Mouse (Mus musculus): ENCODE data around the gene Bahcc1.

Bahcc1 gene

GRCm38 (mm10) chr11:120257911-120258310 lies 25.2 kb downstream of the Bahcc1 start:
- ATAC-seq (ENCODE audit: insufficient number of reproducible peaks, low FRiP score, low TSS enrichment), result no peak

DNA sequence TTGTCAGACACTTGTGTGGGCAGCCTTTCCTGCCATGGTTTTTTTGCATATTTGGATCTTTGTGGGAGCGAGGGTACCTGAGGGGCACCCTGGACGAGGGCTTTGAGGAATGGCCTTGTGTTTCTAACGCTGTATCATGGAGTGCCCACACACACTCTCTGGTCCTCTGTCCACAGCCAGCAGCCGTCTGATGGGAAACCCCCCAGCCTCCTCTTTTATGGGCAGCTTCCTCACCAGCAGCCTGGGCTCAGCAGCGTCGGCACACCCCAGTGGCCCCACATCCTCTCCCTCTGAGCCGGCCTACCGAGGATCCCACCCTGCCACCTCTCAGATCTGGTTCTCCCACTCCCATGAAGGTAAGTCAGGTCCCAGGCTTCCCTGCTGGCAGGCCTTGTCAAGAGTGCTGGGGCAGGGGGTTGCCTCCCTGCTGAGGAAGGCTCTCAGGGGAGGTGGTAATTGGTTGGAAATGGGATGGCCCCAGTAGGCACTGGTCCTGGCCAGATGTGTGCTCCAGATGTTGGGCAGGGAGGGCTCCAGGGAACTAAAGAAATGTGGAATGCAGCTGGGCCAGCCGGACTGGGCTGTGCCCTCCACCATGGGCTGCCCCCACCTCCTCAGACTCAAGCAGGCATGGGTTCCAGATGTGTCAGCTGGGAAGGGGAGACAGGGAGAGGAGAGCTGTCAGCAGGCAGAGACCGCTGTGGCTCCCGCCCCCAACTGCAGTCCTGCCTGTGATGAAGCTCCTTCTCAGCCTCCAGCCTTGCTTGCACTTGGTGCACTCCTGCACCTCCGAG lies 26.3 kb downstream of the Bahcc1 start:
- no peak for ATAC-seq (ENCODE audit: insufficient number of reproducible peaks, low FRiP score, low TSS enrichment)

GRCm38 (mm10) chr11:120259792-120260768 lies 27.3 kb downstream of the Bahcc1 start:
- no peak for ATAC-seq (ENCODE audit: insufficient number of reproducible peaks, low FRiP score, low TSS enrichment)

DNA sequence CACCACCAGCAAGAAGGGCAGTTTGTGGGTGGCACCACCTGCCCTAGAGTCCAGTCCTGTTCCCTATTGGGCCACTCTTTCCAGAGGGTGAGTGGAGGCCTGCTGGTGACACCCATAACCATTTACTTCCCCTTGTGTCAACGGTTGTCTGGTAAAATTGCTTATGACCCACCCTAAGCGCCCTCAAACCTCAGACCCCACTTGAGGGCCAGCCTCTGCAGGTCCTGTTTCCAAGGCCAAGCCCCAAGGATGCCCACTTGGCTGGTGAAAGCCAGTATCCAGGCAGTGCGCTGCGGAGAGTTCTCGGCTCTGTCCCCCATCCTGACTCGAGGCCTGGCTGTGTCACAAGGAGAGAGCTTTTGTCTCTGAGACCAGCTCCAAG lies 28.0 kb downstream of the Bahcc1 start:
- no peak for ATAC-seq (ENCODE audit: insufficient number of reproducible peaks, low FRiP score, low TSS enrichment)

DNA sequence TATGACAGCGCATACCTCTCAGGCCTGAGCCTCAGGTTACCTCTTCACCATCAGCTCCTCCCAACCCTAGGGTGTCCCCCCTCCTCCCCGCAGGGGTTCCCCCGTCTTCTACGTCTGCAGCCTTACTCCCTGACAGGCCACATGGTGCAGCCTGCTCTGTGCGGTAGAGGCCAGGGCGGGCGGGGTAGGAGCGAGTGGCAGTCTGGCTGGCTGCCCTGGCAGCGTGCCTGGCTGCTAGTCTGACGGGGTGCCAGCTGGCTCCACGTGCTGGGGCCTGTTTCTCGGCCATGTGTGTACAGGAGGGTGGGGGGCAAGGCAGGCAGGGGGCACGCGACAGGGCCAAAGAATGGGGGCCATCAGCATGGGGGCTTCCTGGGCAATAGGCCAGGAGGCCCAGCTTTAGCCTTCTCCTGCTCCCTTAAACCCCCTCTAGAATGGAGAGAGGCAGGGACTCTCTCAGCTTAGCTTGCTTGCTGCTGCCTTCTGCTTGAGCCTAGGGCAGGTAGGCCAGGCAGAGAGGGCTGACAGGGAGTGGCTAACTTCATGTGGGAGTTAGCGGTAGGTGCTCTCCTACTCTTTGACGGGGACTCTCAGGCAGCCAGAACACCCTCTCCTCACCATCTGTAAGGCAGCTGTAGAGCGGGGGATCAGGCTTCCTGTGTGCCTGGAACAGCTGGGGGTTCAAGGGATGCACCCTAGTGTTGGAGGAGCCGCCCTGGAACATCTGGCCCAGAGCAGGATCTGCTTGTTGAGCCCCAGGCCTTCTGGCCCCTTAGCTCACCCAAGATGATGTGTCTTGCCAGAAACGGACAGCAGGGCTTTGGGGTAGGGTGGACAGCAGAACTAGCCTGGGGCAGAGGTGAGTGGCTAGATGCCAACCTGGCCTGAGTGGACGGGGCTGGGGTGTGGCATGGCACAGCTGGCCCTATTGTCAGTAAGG lies 28.9 kb downstream of the Bahcc1 start:
- peak; percentile 75 for ATAC-seq (ENCODE audit: insufficient number of reproducible peaks, low FRiP score, low TSS enrichment)

- no peak for ATAC-seq (ENCODE audit: insufficient number of reproducible peaks, low FRiP score, low TSS enrichment)
Observed at GRCm38 (mm10) chr11:120262356-120262901, 29.7 kb downstream of the Bahcc1 start.

DNA sequence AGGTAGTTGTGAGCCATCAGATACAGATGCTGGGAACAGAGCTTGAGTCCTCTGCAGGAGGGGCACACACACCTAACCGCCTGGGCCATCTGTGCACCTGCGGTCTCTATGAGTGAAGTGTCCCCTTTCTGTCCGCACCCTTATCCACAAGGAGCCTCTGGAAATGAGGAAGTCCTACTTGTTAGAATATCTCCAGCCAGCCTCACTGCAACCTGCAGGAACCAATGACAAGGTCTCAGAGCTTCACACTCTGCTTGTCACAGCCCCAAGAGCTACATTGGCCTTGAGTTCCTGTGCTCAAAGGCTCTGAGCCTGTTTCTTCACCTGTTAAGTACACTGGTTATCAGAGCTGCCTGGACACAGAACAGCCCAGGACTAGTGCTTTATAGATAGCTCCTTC lies 30.4 kb downstream of the Bahcc1 start:
- no peak for ATAC-seq (ENCODE audit: insufficient number of reproducible peaks, low FRiP score, low TSS enrichment)

DNA sequence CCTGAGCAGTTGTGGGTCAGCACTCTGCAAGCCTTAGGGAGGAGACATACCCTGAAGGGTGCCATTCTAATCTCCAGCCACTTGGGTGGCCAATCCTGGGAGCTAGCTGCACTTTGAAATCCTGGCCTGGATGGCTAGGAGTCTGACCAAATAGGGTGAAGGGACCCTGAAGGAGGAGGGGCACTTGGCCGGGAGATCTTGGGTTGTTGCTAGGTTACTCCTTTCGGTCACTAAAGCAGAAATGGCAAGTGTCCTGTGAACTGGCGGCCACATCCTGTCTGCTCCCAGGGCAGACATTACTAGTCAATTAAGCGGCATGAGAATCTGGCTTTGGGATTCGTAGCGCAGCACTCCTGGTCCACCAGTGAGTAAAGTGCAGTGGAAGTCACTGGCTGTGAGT lies 31.3 kb downstream of the Bahcc1 start:
- ATAC-seq (ENCODE audit: insufficient number of reproducible peaks, low FRiP score, low TSS enrichment), result no peak

DNA sequence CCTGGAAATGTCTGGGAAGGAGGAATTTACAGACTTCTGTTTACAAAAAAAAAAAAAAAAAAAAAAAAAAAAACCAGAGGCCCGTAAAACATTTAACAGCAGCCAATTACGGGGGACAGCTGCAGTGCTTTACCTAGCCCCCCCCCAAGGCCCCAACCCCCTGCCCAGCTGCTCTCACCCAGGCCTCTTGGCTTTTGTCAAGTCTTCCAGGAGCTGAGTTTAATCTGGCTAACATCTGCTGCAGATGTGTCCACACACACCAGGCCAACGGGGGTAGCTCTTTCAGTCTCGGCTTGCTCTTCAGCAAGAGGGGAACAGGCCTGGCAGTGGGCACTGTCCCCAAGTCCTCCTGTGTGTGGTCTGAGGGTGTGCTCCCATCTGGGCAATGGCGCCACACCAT lies 32.7 kb downstream of the Bahcc1 start:
- ATAC-seq (ENCODE audit: insufficient number of reproducible peaks, low FRiP score, low TSS enrichment), result no peak

DNA sequence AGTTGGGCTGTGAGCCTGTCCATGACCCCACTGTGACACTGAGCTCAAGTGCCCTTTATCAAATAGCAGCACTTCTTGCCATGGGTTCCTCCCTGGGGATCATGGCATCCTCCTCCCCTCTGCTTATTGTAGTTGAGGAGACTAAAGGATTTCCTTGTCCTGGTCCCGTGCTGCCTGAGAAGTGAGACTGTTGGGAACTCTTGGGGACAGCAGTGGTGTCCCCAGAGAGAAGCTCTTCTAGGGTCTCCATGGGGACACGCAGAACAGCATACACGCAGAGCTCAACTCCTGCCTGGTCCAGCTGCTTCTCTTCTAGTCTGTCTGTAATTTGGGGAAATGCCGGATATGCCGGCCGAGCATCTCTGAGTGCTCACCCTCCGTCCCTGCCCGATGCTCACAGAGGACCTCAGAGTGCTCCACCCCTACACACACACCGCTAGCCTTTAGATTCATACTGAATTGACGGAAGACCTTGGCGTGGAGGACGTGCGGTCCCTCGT lies 33.6 kb downstream of the Bahcc1 start:
- ATAC-seq (ENCODE audit: insufficient number of reproducible peaks, low FRiP score, low TSS enrichment), result no peak

DNA sequence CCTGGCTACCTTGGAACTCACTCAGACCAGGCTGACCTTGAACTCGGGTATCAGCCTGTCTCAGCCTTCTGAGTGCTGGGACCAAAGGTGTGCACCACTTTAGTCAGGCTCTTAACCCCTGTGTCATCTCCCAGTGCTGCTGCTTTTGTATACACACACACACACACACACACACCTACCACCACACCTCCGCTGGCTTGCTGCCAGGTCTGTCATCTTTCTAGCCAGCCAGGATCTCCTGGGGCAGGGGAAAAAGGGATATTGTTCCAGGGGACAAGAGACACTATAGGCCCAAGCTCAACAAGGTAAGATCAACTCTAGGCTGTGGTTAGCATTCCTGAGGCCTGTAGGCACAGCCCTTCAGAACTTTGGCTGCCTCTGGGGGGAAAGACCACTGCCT lies 34.5 kb downstream of the Bahcc1 start:
- ATAC-seq (ENCODE audit: insufficient number of reproducible peaks, low FRiP score, low TSS enrichment), result no peak

- no peak for ATAC-seq (ENCODE audit: insufficient number of reproducible peaks, low FRiP score, low TSS enrichment)
Observed at GRCm38 (mm10) chr11:120267676-120268075, 34.9 kb downstream of the Bahcc1 start.

DNA sequence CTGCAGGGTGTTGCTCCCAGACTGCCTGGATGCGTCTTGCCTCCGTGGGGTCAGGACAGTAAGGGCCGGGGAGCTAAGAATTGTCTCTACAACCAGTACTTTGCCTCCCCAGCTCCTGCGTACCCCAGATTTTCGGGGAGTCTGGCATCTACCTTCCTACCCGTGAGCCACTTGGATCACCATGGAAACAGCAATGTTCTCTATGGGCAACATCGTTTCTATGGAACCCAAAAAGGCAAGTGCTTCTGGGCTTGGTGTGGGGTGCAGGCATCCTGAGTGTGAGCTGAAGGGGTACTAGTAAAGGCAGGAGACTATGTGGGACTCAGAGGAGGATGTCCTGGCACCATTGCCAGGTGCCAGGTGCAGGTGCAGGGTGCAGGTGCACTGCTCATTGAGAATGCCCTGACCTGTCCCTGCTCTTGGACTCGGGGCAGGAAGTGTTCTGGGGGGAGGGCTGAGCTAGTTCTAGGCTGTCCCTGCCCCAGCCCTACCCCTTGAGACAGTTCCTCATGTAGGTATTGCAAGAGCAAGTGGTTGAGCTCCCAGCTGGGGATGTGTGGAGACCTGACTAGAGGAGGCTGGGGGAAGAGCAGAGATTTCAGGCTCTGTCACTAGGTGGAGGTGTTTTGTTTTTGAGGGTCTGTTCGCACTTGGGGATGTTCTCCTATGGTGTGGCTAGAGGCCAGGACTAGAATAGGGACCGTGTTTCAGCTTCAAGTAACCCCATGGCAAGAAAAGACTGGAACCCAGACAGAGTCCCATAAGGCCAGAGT lies 35.6 kb downstream of the Bahcc1 start:
- no peak for ATAC-seq (ENCODE audit: insufficient number of reproducible peaks, low FRiP score, low TSS enrichment)

GRCm38 (mm10) chr11:120269007-120269406 lies 36.3 kb downstream of the Bahcc1 start:
- no peak for ATAC-seq (ENCODE audit: insufficient number of reproducible peaks, low FRiP score, low TSS enrichment)

DNA sequence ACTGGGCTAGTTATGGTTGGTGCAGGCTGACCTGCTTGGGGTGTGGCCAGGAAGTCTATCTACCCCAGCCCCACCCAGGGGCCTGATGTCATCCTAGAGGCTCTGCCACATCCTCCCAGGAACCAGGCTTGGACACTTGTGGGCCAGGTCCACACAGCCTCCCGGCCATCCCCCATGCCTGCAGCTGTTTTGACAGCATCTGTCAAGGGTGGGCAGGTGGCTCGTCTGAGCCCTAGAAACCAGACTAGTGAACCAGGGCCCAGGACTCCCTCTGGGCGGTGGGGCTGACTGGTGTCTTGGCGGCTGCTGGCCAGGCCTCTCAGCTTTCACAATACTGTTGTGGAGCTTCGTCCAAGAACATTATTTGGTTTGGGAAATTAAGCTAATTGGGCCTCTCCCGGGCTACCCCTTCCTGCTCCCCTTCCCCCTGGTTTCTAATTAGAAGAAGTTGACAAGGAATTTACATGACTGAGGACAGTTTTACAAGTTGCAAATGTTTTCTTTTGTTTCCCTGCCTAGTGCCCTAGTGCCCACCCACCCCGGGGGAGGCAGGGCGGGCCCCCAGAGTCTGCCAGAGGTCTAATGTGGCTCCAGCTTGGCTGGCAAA lies 36.9 kb downstream of the Bahcc1 start:
- no peak for ATAC-seq (ENCODE audit: insufficient number of reproducible peaks, low FRiP score, low TSS enrichment)

GRCm38 (mm10) chr11:120279335-120279734 lies 46.6 kb downstream of the Bahcc1 start:
- ATAC-seq (ENCODE audit: insufficient number of reproducible peaks, low FRiP score, low TSS enrichment), result no peak

DNA sequence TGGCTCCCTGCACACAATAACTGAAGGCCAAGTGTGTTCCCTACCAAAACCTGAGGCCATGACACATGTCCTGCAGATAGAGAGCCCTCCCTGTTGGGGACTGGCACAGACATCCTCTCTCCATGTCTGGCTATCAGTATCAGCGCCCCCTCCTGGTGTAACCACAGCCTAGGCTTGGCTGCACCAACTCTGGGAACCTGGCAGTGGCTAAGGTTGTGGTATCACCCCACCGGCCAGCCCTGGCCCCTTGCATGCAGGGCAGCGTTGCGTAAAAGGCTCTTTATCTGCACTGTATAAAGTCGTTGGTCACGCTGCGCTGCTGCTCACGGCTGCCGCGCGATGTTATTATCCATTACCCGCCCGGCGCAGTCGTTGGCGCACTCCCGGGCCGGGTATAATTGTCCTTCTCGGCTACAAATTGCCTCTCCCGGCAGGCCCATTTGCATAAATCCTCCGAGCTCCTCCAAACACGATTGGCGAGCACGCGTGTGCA lies 47.6 kb downstream of the Bahcc1 start:
- ATAC-seq (ENCODE audit: insufficient number of reproducible peaks, low FRiP score, low TSS enrichment), result peak; percentile 55; the same call in 1 of the 2 replicates

GRCm38 (mm10) chr11:120280774-120281173 lies 48.0 kb downstream of the Bahcc1 start:
- no peak for ATAC-seq (ENCODE audit: insufficient number of reproducible peaks, low FRiP score, low TSS enrichment)

All from cerebellum, adult (tissue).